Mouse (Mus musculus): ENCODE data around the gene Slc38a10. TPM values are rescaled to one million over a fixed set of nuclear protein-coding genes. Genes with fewer than 3 reads are reported as not detected.
A peak's percentile ranks its signal among the peaks of the same experiment; 100 is the strongest.

The Slc38a10 gene
- polyA plus RNA-seq, 1 experiment, result 44.0 TPM

DNA sequence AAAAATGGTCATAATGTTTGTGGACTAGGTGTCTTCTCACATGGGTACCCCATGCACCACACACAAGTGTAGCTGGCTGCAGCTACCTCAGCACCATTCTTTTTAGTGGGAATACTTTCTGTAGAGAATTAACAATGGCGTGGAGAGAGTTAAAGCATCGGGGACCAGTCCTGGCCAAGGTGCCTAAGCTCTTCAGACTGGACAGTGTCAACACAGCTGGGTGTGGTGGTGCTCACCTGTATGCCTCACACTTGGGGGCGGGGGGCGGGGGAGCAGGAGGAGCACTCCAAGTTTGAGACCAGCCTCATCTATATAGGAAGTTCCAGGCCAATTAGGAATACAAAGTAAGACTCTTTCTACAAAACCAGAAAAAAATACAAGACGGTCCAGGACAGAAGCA, 17.0 kb downstream of the Slc38a10 start:
- no peak overlapping the region for H3K4me3 ChIP-seq (ENCODE audit: low read depth, low read length)
- no peak overlapping the region for H3K27ac ChIP-seq (ENCODE audit: insufficient read depth, low read length)
- H3K9ac ChIP-seq (ENCODE audit: low read depth, poor library complexity, severe bottlenecking), result no peak overlapping the region
- no peak for TF ChIP-seq POLR2A (IDR thresholded peaks at IDR 0.05; ENCODE audit: insufficient read depth, low read length)
- TF ChIP-seq CTCF (IDR thresholded peaks at IDR 0.05; ENCODE audit: low read depth, low read length), result no peak
- no peak for TF ChIP-seq EP300 (IDR thresholded peaks at IDR 0.05; ENCODE audit: insufficient read depth, low read depth, low read length)
- H3K9me3 ChIP-seq (replicated peaks; ENCODE audit: control insufficient read depth, insufficient read depth, low read length, poor library complexity, severe bottlenecking), result no peaks in the 10 kb centered on the region
- H3K36me3 ChIP-seq (ENCODE audit: control insufficient read depth, insufficient read depth, low read length, poor library complexity, severe bottlenecking), result no peaks in the 10 kb centered on the region; the same call in 1 of the 2 replicates
- no peaks in the 10 kb centered on the region for H3K4me1 ChIP-seq (ENCODE audit: control insufficient read depth, insufficient read depth, low read length)
- no peaks in the 10 kb centered on the region for H3K27me3 ChIP-seq (ENCODE audit: control insufficient read depth, insufficient read depth, low read length, poor library complexity, severe bottlenecking)

DNA sequence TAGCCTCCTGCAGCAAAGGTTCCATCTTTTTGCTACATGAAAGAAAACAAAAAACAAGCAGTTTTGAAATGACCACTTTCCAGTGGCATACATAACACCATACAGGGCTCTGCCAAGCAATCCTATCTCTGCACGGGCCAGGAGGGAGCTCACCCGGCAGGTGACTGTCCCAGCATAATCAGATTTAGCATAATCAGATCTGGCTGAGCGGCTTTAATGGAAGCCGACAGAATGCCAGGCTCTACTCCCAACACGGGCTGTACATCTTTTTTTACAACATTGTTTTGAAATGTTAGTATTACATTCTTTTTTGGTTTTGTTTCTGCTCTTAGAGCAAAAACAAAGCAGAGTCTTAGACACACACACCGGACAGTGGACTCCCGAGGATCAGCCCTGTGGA, 21.9 kb downstream of the Slc38a10 start:
- H3K27ac ChIP-seq (ENCODE audit: insufficient read depth, low read length), result no peak overlapping the region
- H3K36me3 ChIP-seq (ENCODE audit: control insufficient read depth, insufficient read depth, low read length, poor library complexity, severe bottlenecking), result peaks cover 5% of the 10 kb centered on the region; the same call in 1 of the 2 replicates
- no peaks in the 10 kb centered on the region for H3K4me1 ChIP-seq (ENCODE audit: control insufficient read depth, insufficient read depth, low read length)
- H3K9me3 ChIP-seq (replicated peaks; ENCODE audit: control insufficient read depth, insufficient read depth, low read length, poor library complexity, severe bottlenecking), result no peaks in the 10 kb centered on the region
- TF ChIP-seq EP300 (IDR thresholded peaks at IDR 0.05; ENCODE audit: insufficient read depth, low read depth, low read length) (no peak), POLR2A (IDR thresholded peaks at IDR 0.05; ENCODE audit: insufficient read depth, low read length) (no peak), CTCF (IDR thresholded peaks at IDR 0.05; ENCODE audit: low read depth, low read length) (no peak)
- H3K9ac ChIP-seq (ENCODE audit: low read depth, poor library complexity, severe bottlenecking), result no peak overlapping the region
- no peak overlapping the region for H3K4me3 ChIP-seq (ENCODE audit: low read depth, low read length)
- H3K27me3 ChIP-seq (ENCODE audit: control insufficient read depth, insufficient read depth, low read length, poor library complexity, severe bottlenecking), result no peaks in the 10 kb centered on the region

DNA sequence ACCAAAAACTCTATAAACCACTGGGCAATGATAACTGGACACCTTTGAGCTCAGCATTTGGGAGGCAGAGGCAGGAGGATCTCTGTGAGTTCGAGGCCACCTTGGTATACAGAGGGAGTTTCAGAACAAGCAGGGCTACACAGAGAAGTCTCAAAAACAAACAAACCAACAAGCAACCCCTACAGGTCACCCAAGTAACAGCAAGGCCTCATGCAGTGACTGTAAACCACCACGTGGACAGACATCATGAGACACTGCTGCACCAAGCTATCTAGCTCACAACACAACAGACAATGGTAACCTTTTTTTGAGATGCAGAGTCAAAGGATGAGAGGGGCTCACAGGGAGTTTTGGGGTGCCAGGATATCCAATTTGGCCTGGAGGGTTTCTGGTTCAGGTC, 24.3 kb downstream of the Slc38a10 start:
- H3K36me3 ChIP-seq (ENCODE audit: control insufficient read depth, insufficient read depth, low read length, poor library complexity, severe bottlenecking), result peaks cover 5% of the 10 kb centered on the region; the same call in 1 of the 2 replicates
- TF ChIP-seq POLR2A (IDR thresholded peaks at IDR 0.05; ENCODE audit: insufficient read depth, low read length) (no peak), CTCF (IDR thresholded peaks at IDR 0.05; ENCODE audit: low read depth, low read length) (no peak), EP300 (IDR thresholded peaks at IDR 0.05; ENCODE audit: insufficient read depth, low read depth, low read length) (no peak)

DNA sequence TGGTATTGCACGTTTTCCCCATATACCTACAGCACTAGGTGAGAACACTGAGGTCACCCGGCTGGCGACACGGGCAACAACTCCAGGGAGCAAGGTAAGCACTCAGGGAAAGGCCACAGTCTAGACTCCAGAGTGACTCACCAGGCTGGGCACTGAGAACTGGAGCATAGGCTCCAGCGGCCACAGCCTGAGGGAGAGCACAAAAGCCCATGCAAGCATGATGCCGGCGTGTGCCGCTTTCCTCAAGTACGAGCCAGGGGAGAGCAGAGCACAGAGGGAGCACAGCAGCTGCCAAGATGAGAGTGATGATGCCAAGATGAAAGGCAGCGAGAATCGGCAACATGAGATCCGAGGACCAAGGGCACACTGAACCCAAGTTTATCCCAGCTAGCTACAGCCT, 29.0 kb downstream of the Slc38a10 start:
- TF ChIP-seq CTCF (IDR thresholded peaks at IDR 0.05; ENCODE audit: low read depth, low read length), result no peak
- TF ChIP-seq EP300 (IDR thresholded peaks at IDR 0.05; ENCODE audit: insufficient read depth, low read depth, low read length), result no peak
- TF ChIP-seq POLR2A (IDR thresholded peaks at IDR 0.05; ENCODE audit: insufficient read depth, low read length), result no peak
- no peaks in the 10 kb centered on the region for H3K36me3 ChIP-seq (ENCODE audit: control insufficient read depth, insufficient read depth, low read length, poor library complexity, severe bottlenecking)
- no peaks in the 10 kb centered on the region for H3K9me3 ChIP-seq (replicated peaks; ENCODE audit: control insufficient read depth, insufficient read depth, low read length, poor library complexity, severe bottlenecking)
- H3K4me1 ChIP-seq (ENCODE audit: control insufficient read depth, insufficient read depth, low read length), result no peaks in the 10 kb centered on the region
- no peak overlapping the region for H3K27ac ChIP-seq (ENCODE audit: insufficient read depth, low read length)
- no peak overlapping the region for H3K4me3 ChIP-seq (ENCODE audit: low read depth, low read length)
- no peak overlapping the region for H3K9ac ChIP-seq (ENCODE audit: low read depth, poor library complexity, severe bottlenecking)
- no peaks in the 10 kb centered on the region for H3K27me3 ChIP-seq (ENCODE audit: control insufficient read depth, insufficient read depth, low read length, poor library complexity, severe bottlenecking)

More for the DNA sequence above, 24.3 kb downstream of the Slc38a10 start:
- Histone ChIP-seq H3K9ac (ENCODE audit: low read depth, poor library complexity, severe bottlenecking) (no peak overlapping the region), H3K27me3 (ENCODE audit: control insufficient read depth, insufficient read depth, low read length, poor library complexity, severe bottlenecking) (no peaks in the 10 kb centered on the region), H3K27ac (ENCODE audit: insufficient read depth, low read length) (no peak overlapping the region), H3K9me3 (replicated peaks; ENCODE audit: control insufficient read depth, insufficient read depth, low read length, poor library complexity, severe bottlenecking) (no peaks in the 10 kb centered on the region), H3K4me1 (ENCODE audit: control insufficient read depth, insufficient read depth, low read length) (no peaks in the 10 kb centered on the region), H3K4me3 (ENCODE audit: low read depth, low read length) (no peak overlapping the region)

- Histone ChIP-seq H3K4me3 (ENCODE audit: low read depth, low read length) (no peak overlapping the region), H3K36me3 (ENCODE audit: control insufficient read depth, insufficient read depth, low read length, poor library complexity, severe bottlenecking) (0 out of 2 replicates have a peak, but pooled peaks cover 3% of the 10 kb centered on the region), H3K9me3 (replicated peaks; ENCODE audit: control insufficient read depth, insufficient read depth, low read length, poor library complexity, severe bottlenecking) (no peaks in the 10 kb centered on the region), H3K4me1 (ENCODE audit: control insufficient read depth, insufficient read depth, low read length) (no peaks in the 10 kb centered on the region), H3K27ac (ENCODE audit: insufficient read depth, low read length) (no peak overlapping the region), H3K9ac (ENCODE audit: low read depth, poor library complexity, severe bottlenecking) (no peak overlapping the region), H3K27me3 (ENCODE audit: control insufficient read depth, insufficient read depth, low read length, poor library complexity, severe bottlenecking) (no peaks in the 10 kb centered on the region)
- TF ChIP-seq CTCF (IDR thresholded peaks at IDR 0.05; ENCODE audit: low read depth, low read length), result peak; percentile 85
- TF ChIP-seq EP300 (IDR thresholded peaks at IDR 0.05; ENCODE audit: insufficient read depth, low read depth, low read length), result no peak
- no peak for TF ChIP-seq POLR2A (IDR thresholded peaks at IDR 0.05; ENCODE audit: insufficient read depth, low read length)
These were observed 30.3 kb downstream of the Slc38a10 start for GRCm38 (mm10) chr11:120120642-120121420.

GRCm38 (mm10) chr11:120119936-120120541, 31.1 kb downstream of the Slc38a10 start:
- no peak overlapping the region for H3K27ac ChIP-seq (ENCODE audit: insufficient read depth, low read length)
- no peaks in the 10 kb centered on the region for H3K27me3 ChIP-seq (ENCODE audit: control insufficient read depth, insufficient read depth, low read length, poor library complexity, severe bottlenecking)
- 0 out of 2 replicates have a peak, but pooled peaks cover 3% of the 10 kb centered on the region for H3K36me3 ChIP-seq (ENCODE audit: control insufficient read depth, insufficient read depth, low read length, poor library complexity, severe bottlenecking)
- H3K4me3 ChIP-seq (ENCODE audit: low read depth, low read length), result no peak overlapping the region
- H3K9ac ChIP-seq (ENCODE audit: low read depth, poor library complexity, severe bottlenecking), result no peak overlapping the region
- TF ChIP-seq EP300 (IDR thresholded peaks at IDR 0.05; ENCODE audit: insufficient read depth, low read depth, low read length) (no peak), CTCF (IDR thresholded peaks at IDR 0.05; ENCODE audit: low read depth, low read length) (no peak), POLR2A (IDR thresholded peaks at IDR 0.05; ENCODE audit: insufficient read depth, low read length) (no peak)
- no peaks in the 10 kb centered on the region for H3K4me1 ChIP-seq (ENCODE audit: control insufficient read depth, insufficient read depth, low read length)
- H3K9me3 ChIP-seq (replicated peaks; ENCODE audit: control insufficient read depth, insufficient read depth, low read length, poor library complexity, severe bottlenecking), result no peaks in the 10 kb centered on the region

All from ES-Bruce4 (cell line).